Mouse (Mus musculus): ENCODE results near the gene Irf4. TPM values are rescaled to one million over a fixed set of nuclear protein-coding genes. Genes with fewer than 3 reads are reported as not detected.

Irf4 gene
- total RNA-seq, 4 experiments from 2014 or later: 0.17 to 2.5 (median 0.77) TPM

DNA sequence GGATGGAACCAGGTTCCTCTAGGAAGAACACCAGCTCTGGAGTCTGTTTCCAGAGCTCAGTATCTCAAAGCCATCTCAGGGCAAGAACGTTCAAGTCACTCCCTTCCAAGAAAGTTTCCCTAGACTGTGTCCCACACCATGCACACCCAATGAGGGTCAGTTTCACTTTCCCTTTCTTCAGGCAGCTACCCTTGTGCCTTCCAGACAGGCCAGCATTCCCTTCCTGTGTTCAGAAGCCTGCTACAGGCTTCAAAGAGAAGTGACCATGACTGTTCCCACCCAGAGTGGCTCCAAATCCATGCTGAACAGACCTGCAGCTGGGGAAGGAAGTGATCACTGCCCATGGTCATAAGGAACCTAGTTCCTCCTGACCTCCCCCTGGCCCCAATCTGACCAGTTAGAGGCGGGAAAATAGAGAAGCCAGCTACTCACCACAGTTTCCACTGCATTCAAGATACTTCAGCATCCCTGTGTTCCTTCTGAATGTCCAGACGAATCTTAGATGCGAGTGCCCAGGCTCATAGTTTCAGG lies 10.7 kb upstream of the Irf4 start:
- DNase-seq (ENCODE audit: low spot score in 2 of 2): no peak

DNA sequence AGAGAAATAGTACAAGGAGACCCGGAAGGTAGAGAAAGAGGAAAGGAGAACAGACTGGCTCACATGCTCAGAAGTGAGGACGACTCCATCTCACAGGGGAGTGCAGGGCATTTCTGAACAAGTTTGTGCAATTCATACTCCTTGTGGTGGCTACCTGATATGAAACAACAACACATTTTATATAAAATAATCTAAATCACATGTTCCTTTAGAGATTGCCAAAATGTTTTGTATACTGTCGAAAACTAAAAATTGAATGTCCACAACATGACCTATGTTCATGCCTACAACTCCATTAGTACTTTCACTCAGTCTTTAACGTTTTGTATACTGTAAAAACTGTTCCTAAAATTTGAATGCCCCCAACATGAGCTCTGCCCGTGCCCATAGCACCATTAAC lies 7.9 kb upstream of the Irf4 start:
- DNase-seq (ENCODE audit: low spot score in 2 of 2): no peak

DNA sequence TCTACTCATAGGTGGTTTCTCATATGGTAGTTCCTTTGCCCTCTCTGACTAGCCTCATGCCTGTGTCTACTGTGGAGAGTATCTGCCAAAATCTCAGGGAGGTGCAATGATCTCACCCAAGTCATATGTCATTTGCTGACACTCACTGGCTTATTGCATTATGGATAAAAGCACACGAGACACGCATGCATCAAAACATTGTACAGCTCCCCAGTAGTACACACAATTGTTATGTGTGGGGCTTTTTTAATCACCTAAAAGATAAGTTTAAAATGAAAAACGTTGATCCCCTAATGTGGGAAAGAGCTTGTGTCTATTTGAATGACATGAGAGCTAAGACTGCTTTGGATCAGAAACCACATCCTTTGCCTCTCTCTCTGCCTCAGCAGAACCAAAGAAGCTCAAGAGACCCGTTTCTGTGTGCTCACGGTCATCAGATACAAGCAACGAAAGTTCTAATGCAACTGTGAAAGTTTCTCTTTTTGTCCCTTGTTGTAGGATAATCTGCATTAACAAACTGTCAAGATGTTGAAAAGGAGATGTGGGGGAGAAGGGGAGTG lies 6.5 kb upstream of the Irf4 start:
- no peak for DNase-seq (ENCODE audit: low spot score in 2 of 2)

- DNase-seq (ENCODE audit: low spot score in 2 of 2): no peak
Measured at GRCm38 (mm10) chr13:30745121-30745520, 3.9 kb upstream of the Irf4 start.

DNA sequence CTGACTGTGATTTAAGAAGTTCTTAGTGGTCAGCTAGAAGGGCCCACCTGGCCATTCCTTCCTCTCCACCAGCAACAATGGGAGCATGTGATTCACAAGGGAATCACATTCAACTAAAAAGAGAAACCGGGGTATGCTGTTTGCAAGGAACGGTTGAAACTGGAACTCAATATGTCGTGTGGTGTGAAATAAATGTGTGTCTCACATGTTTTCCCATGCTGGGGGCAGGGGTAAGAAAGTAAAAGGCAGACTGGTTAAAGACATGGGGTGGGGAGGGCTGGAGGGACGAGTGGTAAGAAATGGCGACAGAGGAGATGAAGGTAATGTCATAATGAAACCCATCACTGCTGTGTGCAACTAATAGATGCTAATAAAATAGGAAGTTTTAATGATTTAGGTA lies 2.0 kb upstream of the Irf4 start:
- no peak for DNase-seq (ENCODE audit: low spot score in 2 of 2)

DNA sequence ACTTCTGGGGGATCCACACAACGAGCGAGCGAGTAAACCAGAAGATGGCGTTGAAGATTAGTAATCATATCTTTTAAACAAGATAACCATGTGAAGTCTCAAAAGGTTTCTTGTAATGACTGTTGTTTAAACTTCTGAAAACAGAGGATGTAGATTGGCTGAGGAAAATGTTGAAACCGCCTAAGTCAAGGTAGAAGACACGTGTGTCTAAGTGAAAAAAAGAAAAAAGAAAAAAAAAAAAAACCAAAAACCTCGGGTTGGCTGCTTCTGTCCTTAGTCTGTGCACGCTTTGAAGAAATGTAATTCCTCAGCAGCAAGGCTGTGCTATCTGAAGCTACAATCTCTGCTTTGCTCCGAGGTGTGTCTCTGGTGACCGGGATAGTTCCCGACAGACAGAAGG lies 1.5 kb upstream of the Irf4 start:
- no peak for DNase-seq (ENCODE audit: low spot score in 2 of 2)

GRCm38 (mm10) chr13:30748321-30748720 lies 705 bp upstream of the Irf4 start:
- no peak for DNase-seq (ENCODE audit: low spot score in 2 of 2)

DNA sequence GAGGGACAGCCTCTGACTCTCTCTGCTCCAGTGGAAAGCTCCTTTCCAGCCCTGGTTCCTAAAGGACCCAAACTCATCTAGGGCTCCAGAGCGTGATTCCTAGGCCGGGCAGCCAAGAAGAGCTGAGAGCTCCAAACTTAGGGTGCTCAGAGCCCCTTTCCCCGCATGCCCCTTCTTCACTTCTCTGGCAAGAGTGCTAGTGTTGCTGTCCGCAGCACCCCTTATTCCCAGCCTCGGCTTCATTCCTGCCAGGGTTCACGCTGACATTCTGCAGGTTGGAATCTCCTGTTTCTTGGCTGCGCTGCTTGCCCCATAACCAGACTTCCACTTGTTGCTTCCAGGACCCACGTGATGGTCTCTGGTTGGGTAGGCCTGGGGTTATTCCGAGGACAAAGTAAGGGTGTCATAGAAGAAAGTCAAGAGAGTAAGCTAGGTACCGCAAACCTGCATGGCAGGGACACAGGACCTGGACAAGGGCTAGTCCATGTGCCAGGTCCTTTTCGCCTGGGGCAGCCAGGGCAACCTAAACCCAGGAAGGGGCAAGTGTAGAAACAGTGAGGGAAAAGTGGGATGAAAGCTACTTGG lies 623 bp downstream of the Irf4 start:
- no peak for DNase-seq (ENCODE audit: low spot score in 2 of 2)

- DNase-seq (ENCODE audit: low spot score in 2 of 2): no peak
Measured at GRCm38 (mm10) chr13:30750461-30751303, 1.7 kb downstream of the Irf4 start.

GRCm38 (mm10) chr13:30751304-30751580 lies 2.2 kb downstream of the Irf4 start:
- DNase-seq (ENCODE audit: low spot score in 2 of 2): no peak

DNA sequence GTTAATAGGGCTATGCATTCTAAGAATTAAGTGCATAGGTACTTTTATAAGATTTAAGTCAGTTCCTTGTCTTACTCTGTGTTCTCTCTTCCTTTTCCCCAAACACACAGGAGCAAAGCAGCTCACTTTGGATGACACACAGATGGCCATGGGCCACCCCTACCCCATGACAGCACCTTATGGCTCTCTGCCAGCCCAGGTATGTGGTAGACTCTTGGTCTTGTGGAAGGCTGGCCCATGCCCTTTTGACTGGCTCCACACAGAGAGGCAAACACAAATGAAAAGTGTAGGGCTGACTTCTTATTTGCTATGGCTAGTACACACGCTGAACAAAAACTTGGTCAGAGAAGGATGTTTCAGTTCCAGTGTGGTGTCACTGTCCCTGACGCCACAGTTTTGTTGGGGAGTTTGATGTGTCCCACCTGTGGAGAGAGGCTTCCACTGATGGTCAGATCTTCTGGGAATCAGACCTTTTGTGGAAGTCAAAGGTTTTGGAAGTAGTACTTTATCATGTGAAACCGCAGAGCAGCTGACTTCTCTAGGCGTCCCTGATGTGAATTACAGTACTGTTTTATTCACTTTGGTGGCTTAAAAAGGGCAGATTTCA lies 3.7 kb downstream of the Irf4 start:
- no peak for DNase-seq (ENCODE audit: low spot score in 2 of 2)

DNA sequence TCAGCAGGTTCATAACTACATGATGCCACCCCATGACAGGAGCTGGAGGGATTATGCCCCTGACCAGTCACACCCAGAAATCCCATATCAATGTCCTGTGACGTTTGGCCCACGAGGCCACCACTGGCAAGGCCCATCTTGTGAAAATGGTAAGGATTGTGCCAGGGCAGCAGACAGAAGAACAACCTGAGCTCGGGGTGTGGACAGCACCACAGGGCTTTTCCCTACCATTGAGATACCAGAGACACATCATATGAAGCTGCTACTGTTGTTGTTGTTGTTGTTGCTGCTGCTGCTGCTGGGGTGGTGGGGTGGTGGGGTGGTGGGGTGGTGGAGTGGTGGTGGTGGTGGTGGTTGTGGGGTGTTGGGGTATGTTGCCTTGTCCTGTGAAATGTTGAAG lies 4.4 kb downstream of the Irf4 start:
- no peak for DNase-seq (ENCODE audit: low spot score in 2 of 2)

DNA sequence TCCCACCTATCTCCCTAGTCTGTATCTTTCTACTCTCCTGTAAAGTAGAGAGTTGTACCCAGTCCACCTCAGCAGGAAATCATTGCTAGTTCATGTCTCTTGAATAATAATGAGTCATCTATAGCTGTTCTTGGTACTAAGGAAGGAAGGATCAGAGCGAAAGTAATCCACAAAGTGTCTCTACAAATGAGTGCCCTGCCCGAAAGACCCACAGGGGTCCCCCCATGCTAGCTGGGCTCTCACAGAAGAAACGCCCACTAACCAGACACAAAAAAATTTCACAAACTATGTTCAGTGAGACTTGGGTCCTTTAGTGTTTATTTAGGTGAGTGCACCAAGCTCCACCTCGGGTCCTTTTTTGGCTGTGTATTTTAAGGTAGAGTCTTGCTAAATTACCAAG lies 5.0 kb downstream of the Irf4 start:
- no peak for DNase-seq (ENCODE audit: low spot score in 2 of 2)

- no peak for DNase-seq (ENCODE audit: low spot score in 2 of 2)
Measured at GRCm38 (mm10) chr13:30754825-30755476, 5.9 kb downstream of the Irf4 start.

- no peak for DNase-seq (ENCODE audit: low spot score in 2 of 2)
Measured at GRCm38 (mm10) chr13:30755577-30755976, 6.6 kb downstream of the Irf4 start.

GRCm38 (mm10) chr13:30755998-30756639 lies 7.1 kb downstream of the Irf4 start:
- no peak for DNase-seq (ENCODE audit: low spot score in 2 of 2)

DNA sequence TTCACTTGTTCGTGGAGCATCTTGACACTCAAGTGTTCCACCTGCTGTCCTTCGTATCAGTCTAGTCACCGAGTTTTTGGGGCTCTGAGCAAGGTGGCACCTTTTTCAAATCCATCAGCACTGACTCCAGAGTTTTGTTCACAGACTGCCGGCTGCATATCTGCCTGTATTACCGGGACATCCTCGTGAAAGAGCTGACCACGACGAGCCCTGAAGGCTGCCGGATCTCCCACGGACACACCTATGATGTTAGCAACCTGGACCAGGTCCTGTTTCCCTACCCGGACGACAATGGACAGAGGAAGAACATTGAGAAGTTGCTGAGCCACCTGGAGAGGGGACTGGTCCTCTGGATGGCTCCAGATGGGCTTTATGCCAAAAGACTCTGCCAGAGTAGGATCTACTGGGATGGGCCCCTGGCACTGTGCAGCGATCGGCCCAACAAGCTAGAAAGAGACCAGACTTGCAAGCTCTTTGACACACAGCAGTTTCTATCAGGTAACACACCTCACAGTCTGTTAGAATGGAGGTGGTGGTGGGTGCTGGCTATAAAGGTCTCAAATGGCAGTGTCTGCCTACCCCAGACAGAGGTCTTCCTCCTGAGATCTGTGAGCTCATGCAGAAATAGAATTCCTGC lies 8.4 kb downstream of the Irf4 start:
- DNase-seq (ENCODE audit: low spot score in 2 of 2): no peak

DNA sequence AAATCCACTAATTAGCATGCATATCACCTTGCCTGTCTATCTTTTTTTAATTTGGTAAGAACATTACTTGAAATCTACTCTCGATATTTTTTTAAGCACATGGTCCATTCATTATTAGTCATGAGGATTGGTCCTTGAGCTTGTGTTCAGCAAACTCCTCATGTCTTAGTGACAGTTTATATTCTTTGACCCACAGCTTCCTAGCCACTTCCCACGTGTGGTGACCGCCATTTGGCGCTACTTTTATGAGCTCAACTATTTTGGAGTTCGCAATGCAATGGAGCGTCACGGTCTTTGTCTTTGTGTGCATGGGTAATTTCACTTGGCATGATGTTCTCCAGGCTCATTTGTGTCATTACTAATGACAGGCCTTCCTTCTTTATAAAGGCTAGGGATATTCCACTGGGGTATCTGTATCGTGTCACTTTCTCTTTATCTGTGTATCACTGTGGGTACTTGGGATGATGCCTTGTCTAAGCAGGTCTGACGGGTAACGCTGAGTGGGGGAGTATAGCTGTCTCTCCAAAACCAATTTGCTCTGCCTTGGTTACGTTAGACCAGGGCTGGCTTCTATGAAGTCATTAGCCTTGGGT lies 9.9 kb downstream of the Irf4 start:
- DNase-seq (ENCODE audit: low spot score in 2 of 2): no peak

GRCm38 (mm10) chr13:30760374-30761090 lies 11.5 kb downstream of the Irf4 start:
- no peak for DNase-seq (ENCODE audit: low spot score in 2 of 2)

DNA sequence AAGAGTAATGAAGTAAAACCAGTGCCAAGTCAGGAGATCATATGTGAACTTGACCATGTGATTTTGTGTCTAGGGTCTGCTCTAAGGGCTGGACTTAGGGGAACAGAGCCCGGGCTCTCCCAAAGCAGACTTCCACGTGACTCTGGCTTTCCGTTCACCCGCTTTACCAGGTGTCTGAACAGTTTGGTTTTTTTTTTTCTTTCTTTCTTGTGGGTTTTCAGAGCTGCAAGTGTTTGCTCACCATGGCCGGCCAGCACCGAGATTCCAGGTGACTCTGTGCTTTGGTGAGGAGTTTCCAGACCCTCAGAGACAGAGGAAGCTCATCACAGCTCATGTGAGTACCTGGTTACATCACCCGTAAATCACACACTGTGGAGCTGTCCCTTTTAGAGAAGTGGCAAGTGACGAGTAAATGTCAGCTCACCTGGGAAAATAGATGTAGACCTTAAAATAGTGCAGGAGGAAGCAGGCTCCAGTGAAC lies 12.2 kb downstream of the Irf4 start:
- DNase-seq (ENCODE audit: low spot score in 2 of 2): no peak
